ENCODE assay signal across 11 mouse cellular contexts in genomic region chr16:31330970-31331369, GRCm38 (mm10). TPM values are rescaled to one million over a fixed set of nuclear protein-coding genes. Genes with fewer than 3 reads are reported as not detected.
DNase-seq lines count a peak whose midpoint lies in the region; ATAC-seq and TF ChIP-seq lines count a peak whose summit lies in the region.
"Not testable (repeated sequence)": the region's sequence is repeated elsewhere in the genome, so short reads cannot be mapped to it uniquely, and the experiment has no call there.
"Had no signal": no experiment of that assay in that cellular context is flagged by ENCODE, and none has a peak within 500 bp of the region (broad histone marks: within the 10 kb centered on the region; RNA-seq: fewer than 3 reads in every experiment).

No protein-coding gene starts in this region.

- ATAC-seq in lung, postnatal 0 days: peak; percentile 59

- H3K4me1 ChIP-seq in lung, postnatal 0 days (ENCODE audit: insufficient read depth, low read depth, low read length): peaks cover 14% of the 10 kb centered on the region; the same call in 1 of the 2 replicates

- 53% methylated on average over 6 of the region's 6 CpGs for WGBS in lung, postnatal 0 days

- H3K27ac ChIP-seq in lung, postnatal 0 days (ENCODE audit: low read length): not testable (repeated sequence)

- H3K27me3 ChIP-seq in lung, postnatal 0 days (replicated peaks; ENCODE audit: insufficient read depth, low read length): not testable (repeated sequence)

- peak; percentile 7 for DNase-seq in brain, adult 2 months (ENCODE audit: low read depth, low spot score)
- peak; percentile 59 for DNase-seq in gastrocnemius, postnatal 25 days
- DNase-seq in heart, adult 8-10 months (ENCODE audit: low spot score): peak; percentile 63
- peak; percentile 44 to 58 for DNase-seq in heart, postnatal 36 days
- DNase-seq in kidney, postnatal 36 days: peak; percentile 40 to 56
- DNase-seq in lung, postnatal 0 days (ENCODE audit: low spot score): peak; percentile 75
- DNase-seq in lung, postnatal 4 days: peak; percentile 33 to 69

- H3K4me2 ChIP-seq in lung, postnatal 0 days (replicated peaks; ENCODE audit: low read depth, low read length): not testable (repeated sequence)

- H3K36me3 ChIP-seq in lung, postnatal 0 days (ENCODE audit: insufficient read depth, low read length): not testable (repeated sequence)

- not testable (repeated sequence) for TF ChIP-seq CTCF in lung, postnatal 0 days (IDR thresholded peaks at IDR 0.05)

- not testable (repeated sequence) for H3K9me3 ChIP-seq in lung, postnatal 0 days (ENCODE audit: low read length)

- H3K9ac ChIP-seq in lung, postnatal 0 days (replicated peaks; ENCODE audit: low read depth): not testable (repeated sequence)

- not testable (repeated sequence) for H3K4me3 ChIP-seq in lung, postnatal 0 days (ENCODE audit: low read depth, low read length)

- intact Hi-C loops in heart, postnatal 36 days (cut with DNase I): not testable (repeated sequence)

- TF ChIP-seq EP300 in lung, postnatal 0 days (IDR thresholded peaks at IDR 0.05): peak; percentile 73

RNA-seq across cellular contexts. Expression of gene Apod, which starts 16.4 kb away (rescaled TPM):
- 10 to 100 TPM; 22.1 to 22.6 TPM for total RNA-seq in gastrocnemius, postnatal 25 days (2021)
- total RNA-seq in heart, adult 8-10 months (2022): 1 to 10 TPM; 3.6 to 6.1 (median 4.9) TPM
- total RNA-seq in heart, postnatal 36 days (2021): 1 to 10 TPM; 3.8 to 7.2 TPM
- polyA plus RNA-seq in lung, postnatal 0 days (2015; fragmentation: Nextera tagmentation; extraction: Ambion mirVana): 0.96 and 2.1 TPM in 2 replicates
- total RNA-seq: megakaryocyte progenitor cell, adult 5-6 weeks had no signal
- polyA plus RNA-seq: activated CD4-positive, CD25-positive, alpha-beta regulatory T cell, adult 4 months; CD4-positive, CD25-positive, alpha-beta regulatory T cell, adult 4 months; liver, embryonic 12.5 days had no signal

RNA-seq across cellular contexts. Expression of gene Ppp1r2, which starts 55.9 kb away (rescaled TPM):
- total RNA-seq in gastrocnemius, postnatal 25 days (2021): 10 to 100 TPM; 67.7 to 74.0 TPM
- 10 to 100 TPM; 74.1 to 92.4 (median 77.5) TPM for total RNA-seq in heart, adult 8-10 months (2022)
- 10 to 100 TPM; 82.1 to 83.7 TPM for total RNA-seq in heart, postnatal 36 days (2021)
- 143 and 160 TPM in 2 replicates for polyA plus RNA-seq in lung, postnatal 0 days (2015; fragmentation: Nextera tagmentation; extraction: Ambion mirVana)

Comparison
In these comparisons a context has a peak if more than half of its experiments do, and no peak if none do; other contexts are left out.
1. DNase-seq: peak in every context shown above with its lines; median percentile 75 in lung, postnatal 0 days; 63 in heart, adult 8-10 months; 59 in gastrocnemius, postnatal 25 days; 51 in heart, postnatal 36 days; 51 in lung, postnatal 4 days; 48 in kidney, postnatal 36 days; 7 in brain, adult 2 months.